Mouse (Mus musculus) spleen, postnatal 4 days (tissue): ENCODE measurements around the gene Rgs3.

Experiments
- DNase-seq, 2 experiments: peaks; one replicate each; pipeline ENCODE4 v3.0.0; 2022; ENCODE audit warnings: low spot score in 2 of 2

The Rgs3 gene

DNA sequence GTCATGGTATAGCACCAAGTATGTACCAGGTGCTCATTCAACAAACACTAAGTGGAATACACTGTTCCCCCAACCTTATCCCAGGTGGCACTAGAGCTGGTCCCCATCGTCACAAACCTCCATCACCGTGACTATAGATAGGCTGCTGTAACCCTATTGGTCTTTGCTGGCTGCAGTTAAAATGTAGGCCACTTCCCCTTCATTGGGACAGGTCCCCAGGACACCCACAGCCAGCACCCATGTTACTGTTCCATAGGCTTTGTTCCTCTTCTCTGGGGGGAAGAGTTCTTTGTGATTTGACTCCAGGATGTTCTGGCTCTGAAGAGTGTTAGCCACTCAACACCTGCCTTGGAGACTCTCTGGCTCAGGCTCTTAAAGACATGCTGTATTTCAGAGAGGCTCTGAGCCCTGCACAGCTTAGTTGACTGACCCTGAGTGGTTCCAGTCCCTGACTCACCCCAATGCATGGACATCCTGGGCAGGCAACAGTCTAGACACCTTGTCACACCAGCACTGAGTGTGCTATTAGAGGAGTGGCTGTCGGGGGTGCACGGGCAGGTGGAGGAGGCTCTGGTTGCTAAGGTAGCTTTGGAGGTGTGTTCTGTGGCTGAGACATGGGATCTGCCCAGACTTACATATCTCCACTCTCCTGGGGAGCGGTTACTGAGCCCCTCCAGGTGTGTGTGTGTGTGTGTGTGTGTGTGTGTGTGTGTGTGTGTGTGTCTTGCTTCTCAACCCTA lies 94.4 kb downstream of the Rgs3 start:
- no peak for DNase-seq

DNA sequence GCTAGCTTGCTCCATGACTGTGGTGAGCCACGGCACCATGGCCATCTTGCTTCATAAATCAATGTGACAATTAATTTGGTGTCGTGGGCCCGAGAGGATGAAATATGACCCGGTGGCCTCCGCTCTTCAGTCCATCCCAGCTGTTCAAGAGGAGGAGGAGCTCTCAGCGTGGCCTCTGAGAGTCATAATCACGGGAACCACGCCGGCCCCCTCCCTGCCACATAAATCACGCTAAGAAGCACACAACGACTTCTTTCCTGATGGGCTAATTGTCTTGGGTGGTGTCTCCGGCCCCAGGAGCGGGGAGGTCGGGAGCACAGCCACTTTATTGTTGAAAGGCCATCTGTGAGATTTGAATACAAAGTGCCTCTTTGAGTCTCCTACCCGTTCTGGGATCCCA lies 99.6 kb downstream of the Rgs3 start:
- DNase-seq = no peak

DNA sequence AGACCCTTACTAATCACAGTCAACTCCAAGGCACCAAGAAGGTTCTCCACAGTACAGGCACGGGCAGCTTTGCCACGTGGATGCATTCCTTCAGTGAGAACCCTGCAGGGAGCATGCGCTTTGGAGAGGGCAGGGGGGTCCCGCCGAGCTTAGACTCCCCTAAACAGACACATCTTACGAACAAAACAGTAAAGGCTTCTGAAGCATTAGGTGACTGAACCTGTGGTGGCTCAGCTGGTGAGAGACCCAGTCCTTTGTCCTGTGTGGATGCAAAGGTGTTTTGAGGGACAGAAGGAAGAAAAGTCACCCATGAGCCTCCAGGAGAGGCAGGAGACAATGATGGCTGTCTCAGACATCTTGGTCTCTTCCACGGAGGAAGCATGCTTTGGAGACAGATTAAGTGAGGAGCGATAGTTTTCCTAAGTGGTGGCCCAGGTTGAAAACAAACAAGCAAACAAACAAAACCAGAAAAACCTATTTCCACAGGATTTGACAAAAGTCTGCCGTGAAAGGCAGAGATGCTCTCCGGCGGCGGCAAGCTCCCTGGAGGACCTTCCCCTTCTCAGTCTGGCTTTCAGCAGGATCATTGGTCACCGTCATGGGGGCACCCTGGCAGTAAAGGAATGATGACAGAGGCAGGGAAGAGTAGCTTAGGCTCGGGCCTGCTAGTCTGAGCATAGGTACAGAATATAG lies 100.4 kb downstream of the Rgs3 start:
- DNase-seq = no peak

DNA sequence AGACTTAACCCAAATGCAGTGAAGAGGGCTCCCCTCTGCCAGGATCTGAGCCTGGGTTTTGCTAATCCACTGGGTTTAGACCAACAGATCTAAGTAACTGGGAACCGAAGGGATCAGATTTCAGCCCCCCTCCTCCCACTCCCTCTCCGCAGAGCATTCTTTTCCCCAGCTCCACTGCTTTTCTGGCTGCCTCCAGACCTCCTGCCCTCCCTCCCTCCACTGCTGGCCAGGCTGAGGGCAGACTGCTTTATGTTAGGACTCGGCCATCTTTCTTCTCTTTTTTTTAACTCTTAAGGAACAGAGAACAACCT lies 100.9 kb downstream of the Rgs3 start:
- no peak for DNase-seq

DNA sequence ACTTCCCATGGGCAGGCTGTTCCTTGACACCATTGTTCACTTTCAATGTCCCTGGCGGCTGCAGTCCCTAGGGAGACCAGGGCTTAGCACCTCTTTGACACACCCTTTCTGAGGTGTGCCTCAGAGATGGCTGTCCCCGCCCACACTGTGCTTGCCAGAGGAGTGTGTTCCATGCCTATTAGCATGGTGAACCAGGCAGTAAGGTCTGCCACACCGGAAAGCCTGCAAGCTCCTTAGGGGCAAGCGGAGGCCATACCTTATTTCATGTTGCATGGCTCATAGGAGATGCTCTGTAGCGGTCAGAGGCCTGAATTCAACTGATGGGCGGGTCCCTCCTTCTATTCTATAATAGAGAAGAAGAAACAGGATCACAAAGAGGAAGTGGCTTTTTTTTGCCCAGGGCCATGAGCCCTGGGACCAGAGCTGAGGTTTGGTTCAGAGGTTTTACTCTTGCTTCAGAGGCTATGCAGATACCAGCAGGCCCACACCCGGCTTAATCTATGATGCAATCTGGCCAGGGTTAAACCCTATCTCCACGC lies 101.7 kb downstream of the Rgs3 start:
- peak in 1 of 2 experiments; percentile 52 for DNase-seq

DNA sequence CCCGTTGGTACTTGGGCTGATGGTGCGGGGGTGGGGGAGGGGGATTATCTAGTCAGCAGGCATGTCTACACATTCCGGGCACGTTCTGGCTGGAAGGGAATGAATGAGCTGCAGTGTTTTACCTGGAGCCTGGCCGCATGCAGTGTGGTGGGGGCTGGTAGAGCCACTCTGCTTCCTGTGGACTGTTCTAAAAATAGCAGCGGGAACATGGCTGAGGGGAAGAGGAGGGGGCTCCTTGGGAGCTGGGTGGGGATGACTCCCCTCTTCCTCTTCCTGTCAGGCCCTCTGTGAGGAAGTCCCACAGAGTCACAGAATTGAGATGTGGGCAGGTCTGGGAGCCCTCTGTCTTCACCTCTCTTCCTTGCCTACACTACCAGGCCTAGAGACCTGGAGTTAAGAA lies 103.7 kb downstream of the Rgs3 start:
- DNase-seq = no peak

DNA sequence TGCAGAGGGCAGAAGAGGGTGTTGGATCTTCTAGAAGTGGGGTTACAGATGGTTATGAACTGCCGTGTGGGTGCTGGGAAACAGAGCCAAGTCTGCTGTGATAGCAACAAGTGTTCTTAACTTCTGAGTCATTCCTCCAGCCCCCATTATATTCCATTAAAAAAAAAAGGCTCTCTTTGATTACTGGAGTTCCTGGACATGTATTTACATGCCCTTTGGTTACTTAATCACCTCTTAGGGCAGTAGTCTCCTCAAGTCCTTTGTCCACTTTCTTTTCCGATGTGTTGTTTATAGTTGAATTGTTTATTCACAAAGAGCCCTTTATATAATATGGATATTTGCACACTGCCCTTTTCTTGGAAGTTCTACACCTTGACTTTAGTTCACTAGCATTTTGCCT lies 106.2 kb downstream of the Rgs3 start:
- no peak for DNase-seq

DNA sequence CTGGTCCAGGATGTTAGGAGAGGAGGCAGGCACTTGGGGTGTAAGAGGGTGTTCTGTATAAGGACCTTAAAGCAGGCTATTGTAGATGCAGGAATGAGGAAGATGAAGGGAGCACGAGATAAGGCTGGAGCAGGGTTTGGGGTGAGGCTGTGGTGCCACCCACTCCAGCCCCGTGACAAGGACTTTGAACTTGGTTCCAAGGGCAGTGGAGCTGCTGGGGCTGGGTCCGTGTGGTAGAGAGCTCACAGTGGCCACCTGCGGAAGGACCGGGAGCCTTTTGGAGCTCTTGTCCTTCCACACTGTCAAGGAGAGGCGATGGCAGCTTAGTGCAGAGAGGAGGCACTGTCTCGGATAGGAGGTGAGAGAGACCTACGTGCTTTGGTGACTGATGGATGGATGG lies 109.0 kb downstream of the Rgs3 start:
- DNase-seq = no peak

DNA sequence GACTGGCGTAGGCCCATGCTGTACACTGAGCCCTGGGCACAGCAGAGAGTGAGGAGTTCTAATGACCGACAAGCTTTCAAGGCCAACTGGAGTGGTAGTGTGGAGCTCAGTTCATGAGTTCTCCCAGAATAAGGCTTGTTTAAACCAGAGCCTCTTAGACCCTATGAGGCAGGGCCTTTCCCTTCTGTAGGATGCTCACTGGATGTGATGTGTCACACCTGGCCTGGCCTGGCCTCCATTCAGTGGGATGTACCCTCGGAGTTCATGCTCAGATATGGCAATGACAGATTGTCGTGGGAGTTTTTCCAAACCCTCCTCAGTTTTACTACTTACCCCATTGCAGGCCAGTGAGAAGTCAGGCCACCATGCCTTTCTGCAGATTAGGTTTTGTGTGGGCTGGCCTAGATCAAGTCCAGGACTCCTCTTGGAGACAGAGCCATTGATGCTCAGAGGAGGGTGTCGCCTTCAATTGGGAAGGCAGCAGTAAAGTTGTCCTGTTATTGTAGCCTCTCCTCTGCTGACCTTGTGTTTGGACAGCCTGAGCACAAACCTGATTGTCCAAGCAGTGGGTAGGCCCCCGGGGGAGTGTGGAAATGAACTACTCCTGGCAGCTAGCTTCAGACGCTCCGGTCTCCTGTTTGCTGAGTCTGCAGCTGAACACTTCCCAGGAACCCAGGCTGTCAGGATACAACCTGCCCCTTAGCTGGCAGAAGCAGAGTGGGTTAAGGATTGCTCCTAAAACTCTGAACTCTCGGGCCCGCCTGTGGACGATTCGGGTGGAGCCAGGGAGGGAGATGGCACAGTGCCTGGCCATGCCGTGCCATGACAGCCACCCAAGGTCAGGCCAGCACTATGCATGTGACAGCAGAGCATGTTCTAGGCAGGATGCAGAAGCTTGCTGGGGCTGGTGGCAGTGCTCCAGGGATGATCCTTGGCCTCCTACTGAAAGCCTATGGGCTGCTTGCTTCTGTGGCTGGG lies 109.7 kb downstream of the Rgs3 start:
- DNase-seq = no peak

DNA sequence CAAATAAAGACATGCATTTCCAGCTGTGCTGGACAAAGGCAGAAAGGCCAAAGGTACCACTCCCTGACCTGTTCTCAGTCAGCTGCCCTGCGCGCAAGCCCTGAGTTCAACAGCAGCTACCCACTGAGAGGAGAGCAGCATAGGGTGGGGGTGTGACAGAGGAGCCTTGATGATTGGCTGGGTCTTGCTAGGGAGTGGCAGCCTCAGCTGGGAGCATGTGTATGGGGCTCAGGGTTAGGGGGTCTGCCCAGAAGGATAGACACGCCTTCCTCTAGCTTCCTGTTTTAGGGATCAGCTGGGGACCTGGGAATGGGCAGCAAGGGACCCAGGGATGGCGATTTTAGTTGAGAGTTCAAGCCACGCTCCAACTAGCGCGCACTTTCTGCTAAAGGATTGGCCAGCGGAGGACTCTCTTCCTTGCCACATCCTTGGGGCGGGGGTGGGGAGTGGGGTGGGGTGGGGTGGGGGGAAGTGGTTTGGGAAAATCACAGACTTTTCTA lies 113.9 kb downstream of the Rgs3 start:
- no peak for DNase-seq

DNA sequence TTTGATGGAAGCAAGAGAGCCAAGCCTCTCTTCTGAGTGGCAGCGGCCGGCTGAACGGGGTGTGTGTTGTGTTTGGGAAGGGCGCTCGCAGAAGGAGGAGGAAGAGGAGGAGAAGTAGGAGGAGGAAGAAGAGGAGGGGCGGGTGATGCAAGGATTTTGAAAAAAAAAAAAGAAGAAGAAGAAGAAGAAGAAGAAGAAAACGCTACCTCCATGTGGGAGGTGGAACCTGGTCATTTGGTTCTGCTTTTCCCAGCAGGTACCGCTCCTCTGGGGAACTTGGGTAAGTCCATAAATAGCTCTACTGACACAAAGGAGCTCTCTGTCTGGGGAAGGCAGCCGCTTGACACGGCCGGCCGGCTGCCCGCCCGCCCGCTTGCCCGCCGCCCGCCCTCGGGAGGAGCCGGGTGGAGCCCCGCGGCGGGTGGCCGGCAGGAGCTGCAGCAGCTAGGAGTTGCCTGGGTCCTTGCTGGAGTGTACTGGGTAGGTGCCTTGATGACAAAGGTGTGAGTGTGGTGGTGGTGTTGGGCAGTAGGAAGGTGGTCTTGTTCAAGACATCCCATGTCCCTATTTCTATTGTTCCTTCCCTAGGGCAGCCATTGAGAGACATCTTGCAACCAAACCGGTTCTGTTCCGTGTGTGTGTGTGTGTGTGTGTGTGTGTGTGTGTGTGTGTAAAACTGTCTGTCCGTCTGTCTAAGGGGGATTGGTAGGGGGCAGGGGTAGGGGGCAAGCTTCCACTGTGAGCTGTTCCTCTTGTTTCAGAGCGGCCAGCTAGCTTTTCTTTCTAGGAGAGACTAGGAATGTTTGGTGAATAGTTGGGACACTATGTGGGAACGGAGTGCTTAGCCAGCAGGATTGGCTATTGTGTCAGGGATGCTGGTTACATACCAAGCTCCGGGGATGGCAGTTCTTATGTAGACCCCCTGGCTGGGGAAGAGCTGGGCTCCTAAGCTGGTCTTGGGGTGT lies 114.7 kb downstream of the Rgs3 start:
- DNase-seq = no peak

DNA sequence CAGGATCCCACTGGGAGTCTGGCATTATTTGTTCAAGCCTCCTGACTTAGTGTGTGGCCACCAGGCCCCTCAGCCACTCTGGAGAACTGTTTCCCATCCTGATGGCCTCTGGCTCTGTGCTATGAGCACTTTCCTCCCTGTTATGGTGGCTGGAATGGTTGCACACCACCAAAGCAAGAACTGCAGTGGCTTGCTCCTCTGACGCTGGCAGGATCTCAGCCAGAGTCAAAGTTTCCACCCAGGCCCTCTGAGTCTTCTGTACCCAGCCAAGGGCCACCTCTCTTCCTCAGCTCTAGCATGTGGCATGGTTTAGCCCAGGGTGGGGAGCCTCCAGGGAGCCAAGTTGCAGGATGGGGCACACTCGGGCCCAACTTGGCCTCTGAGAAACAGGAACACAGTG lies 115.7 kb downstream of the Rgs3 start:
- no peak for DNase-seq

DNA sequence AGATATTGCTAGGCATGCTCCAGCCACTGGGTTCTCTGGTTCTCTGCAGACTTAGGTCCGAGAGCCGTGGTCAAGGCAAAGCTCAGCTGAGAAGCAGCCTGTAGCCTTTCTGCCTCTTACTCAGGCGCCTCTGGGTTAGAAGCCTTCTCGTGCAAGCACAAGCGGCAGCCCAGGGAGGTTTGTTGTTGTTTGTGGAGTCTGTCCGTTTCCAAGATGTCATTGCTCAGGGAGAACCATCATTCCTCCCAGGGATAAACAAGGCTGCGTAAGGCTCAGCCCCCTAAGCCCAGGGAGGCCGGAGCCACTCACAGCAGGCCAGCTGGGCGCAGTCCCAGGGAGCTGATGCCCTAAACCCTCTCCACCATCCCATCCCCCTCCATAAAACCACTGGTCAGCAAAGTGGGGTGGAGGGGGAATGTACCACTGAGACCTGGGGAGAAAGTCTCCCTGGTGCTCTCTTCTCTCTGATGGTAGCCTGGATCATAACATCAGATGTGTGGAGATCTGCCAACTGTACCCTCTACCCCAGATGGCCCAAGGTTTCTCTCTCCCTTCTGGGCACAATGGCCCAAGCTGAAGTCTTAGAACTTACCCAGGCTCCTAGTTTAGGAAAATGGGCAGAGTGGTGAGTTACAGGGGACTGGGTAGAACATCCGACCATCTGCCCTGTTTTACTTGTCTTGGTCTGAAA lies 117.5 kb downstream of the Rgs3 start:
- DNase-seq = no peak

DNA sequence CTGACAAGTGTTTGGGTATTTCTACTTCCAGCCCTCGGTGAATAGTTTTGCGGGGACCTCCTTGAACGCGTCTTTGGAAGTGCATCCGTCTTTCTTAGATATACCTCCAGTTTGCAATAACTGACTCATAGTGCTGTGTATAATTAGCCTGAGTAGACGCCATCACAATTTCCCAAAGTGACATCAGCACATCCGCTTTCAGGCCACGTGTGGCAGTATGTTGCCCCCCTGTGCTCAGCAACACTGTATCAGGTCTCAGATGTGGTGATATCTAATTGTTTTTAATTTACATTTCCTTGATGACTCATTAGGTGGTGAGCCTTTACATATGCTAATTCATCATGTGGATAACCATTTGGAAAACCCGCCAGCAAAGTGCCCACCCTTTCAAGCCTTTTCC lies 119.5 kb downstream of the Rgs3 start:
- no peak for DNase-seq

DNA sequence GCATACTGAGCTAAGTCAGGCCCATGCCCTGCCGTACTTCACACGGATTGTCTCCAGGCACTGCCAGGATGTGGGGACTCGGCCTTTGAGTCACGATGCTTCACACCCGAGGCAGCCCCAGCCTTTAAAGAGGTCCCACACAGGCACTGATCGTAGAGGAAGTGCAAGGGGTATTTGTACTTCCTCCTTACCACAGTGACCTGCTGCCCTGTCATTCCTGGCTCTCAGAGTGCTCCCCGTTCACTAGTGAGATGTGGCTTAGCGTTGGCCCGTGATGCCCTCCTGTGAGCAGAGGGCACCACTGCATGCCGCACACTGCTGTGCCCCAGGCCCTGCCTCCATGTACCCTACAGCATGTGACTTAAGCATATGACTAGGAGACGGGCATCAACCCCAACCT lies 121.8 kb downstream of the Rgs3 start:
- DNase-seq = no peak

DNA sequence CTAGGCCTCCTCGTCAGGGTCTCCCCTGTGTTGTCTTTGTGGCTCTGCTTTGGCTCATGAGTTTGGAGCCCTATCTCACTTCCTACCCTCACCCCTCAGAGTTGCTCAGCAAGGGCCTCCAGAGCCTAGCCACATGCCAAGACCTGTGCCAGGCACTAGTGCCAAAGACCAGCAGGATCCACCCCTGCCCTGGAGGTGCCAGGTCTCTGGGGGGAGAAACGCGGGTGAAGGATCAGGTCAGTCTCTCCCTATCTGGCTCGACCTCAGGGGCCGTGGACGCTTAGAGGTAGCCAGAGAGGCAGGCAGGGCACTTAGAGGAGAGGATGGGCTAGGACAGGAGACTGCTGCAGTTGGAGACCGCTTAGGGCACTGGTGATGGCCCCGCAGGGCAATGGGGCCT lies 122.7 kb downstream of the Rgs3 start:
- no peak for DNase-seq

DNA sequence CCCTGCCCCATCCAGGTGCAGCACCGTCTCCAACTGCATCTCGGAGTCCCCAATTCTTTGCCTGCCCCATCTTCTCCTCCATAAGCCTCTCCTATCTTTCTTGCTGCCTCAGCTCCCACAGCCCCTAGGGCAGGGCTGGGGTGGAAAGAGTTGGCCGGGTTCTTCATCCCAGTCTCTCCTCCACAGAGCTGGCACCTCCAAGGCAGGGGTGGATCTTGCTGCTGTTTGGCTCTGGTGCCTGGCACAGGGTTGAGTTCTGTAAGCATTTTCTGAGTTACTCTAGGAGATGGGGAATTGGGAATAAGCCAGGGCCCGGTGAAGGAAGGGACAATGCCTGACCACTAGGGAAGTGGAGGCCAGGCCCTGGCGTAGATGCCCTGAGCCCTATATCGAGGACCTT lies 123.5 kb downstream of the Rgs3 start:
- no peak for DNase-seq

DNA sequence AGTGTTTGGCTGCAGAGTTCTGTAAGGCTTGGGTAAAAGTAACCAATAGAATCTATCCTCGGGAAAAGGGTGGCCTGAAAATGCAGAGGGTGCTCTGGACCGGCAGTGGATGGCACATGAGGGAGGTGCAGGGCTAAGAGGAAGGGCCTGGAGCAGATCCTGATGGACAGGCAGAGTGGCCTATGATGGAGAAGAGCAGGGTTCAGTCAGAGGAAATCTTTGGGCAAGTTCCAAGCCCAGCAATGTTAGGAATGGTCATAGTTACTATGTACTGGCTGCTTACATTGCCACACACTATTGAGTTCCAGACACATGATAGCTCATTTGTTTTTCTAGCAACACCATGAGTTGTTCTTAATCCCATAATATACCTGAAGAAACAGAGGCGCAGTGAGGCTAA lies 124.7 kb downstream of the Rgs3 start:
- no peak for DNase-seq

DNA sequence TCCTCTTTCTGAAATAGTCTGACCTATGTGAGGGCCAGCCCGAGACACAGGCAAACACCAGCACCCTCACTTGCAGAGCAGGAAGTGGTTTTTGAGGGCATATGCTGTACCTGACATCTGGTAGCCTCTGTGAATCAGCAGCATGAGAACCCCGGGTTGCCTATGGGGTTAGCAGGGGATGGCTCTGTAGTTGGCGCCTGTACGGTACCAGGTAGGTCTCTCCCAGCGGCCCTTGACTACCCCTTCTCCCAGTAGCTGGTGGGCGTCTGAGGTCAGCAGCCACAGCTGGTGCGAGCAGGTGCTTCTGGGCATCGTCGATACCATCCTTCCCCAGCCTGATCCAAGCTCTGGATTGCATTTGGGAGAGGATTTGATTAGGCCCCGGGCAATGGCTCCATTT lies 125.6 kb downstream of the Rgs3 start:
- DNase-seq = peak in 1 of 2 experiments; percentile 39

DNA sequence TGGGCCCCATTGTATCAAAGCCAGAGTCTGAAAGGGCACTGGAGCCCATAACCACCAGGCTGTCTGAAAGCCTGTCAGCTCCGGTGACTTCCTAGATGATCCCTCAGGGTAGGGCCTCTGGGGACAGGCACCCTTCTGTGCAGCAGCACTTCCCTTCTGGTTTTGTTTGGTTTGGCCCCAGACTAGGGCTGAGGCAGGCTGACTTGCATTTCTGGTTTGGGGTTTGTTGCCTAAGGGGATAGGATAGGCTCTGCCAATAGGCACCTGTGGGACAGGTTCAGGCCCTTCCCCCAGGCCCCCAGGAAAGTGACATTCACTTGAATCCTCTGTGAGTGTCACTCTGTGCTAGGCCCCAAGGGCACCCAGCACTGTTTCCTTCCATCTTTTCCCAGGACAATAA lies 127.1 kb downstream of the Rgs3 start:
- DNase-seq = no peak
